Comparison of ENCODE assay signal across 8 mouse cellular contexts in genomic region chr12:98628260-98628970, GRCm38 (mm10). TPM values are rescaled to one million over a fixed set of nuclear protein-coding genes. Genes with fewer than 3 reads are reported as not detected.
DNase-seq lines count a peak whose midpoint lies in the region; ATAC-seq and TF ChIP-seq lines count a peak whose summit lies in the region.

No protein-coding gene starts in this region.

- TF ChIP-seq POLR2A in cerebellum, adult 2 months (IDR thresholded peaks at IDR 0.05; ENCODE audit: borderline replicate concordance, insufficient read depth, low read length): no peak
- TF ChIP-seq POLR2A in testis, adult 2 months (IDR thresholded peaks at IDR 0.05; ENCODE audit: control insufficient read depth, low read depth, low read length): no peak

- no peaks in the 10 kb centered on the region for H3K27me3 ChIP-seq in cerebellum, adult 2 months (ENCODE audit: control insufficient read depth, insufficient read depth, low read length)
- no peaks in the 10 kb centered on the region for H3K27me3 ChIP-seq in testis, adult 2 months (ENCODE audit: control insufficient read depth, insufficient read depth, low read length)
- no peaks in the 10 kb centered on the region for H3K27me3 ChIP-seq in intestine, embryonic 16.5 days (replicated peaks; ENCODE audit: control insufficient read depth, insufficient read depth, low read length)
- H3K27me3 ChIP-seq in midbrain, postnatal 0 days (ENCODE audit: insufficient read depth, low read length): no peaks in the 10 kb centered on the region

- DNase-seq in cerebellum, adult 2 months: peak in 1 of 2 experiments; percentile 28
- no peak for DNase-seq in cerebellum, postnatal 25 days
- no peak for DNase-seq in testis, postnatal 10 days (ENCODE audit: low spot score)
- DNase-seq in midbrain, postnatal 0 days (ENCODE audit: low spot score): peak; percentile 9
- DNase-seq in embryo, embryonic 11 days: no peak
- DNase-seq in urinary bladder, postnatal 25 days (ENCODE audit: low spot score): no peak

- H3K36me3 ChIP-seq in testis, adult 2 months (ENCODE audit: control insufficient read depth, insufficient read depth, low read length): no peaks in the 10 kb centered on the region; the same call in 1 of the 2 replicates
- H3K36me3 ChIP-seq in intestine, embryonic 16.5 days (ENCODE audit: control insufficient read depth, insufficient read depth, low read length): no peaks in the 10 kb centered on the region
- H3K36me3 ChIP-seq in midbrain, postnatal 0 days (ENCODE audit: insufficient read depth, low read length): peaks cover 11% of the 10 kb centered on the region; the same call in 1 of the 2 replicates

- H3K9ac ChIP-seq in intestine, embryonic 16.5 days (ENCODE audit: low read depth, low read length): peak overlapping the region; percentile 78
- peak overlapping the region; percentile 86 for H3K9ac ChIP-seq in midbrain, postnatal 0 days (replicated peaks; ENCODE audit: low read length, poor library complexity, severe bottlenecking)

- H3K4me3 ChIP-seq in cerebellum, adult 2 months (replicated peaks; ENCODE audit: insufficient read depth, low read depth, low read length): peak overlapping the region; percentile 99
- peak overlapping the region; percentile 99 for H3K4me3 ChIP-seq in testis, adult 2 months (ENCODE audit: control insufficient read depth, low read depth, low read length)
- peak overlapping the region; percentile 87 for H3K4me3 ChIP-seq in intestine, embryonic 16.5 days (ENCODE audit: low read length)
- peak overlapping the region; percentile 88 for H3K4me3 ChIP-seq in midbrain, postnatal 0 days (ENCODE audit: low read depth, low read length)

- H3K9me3 ChIP-seq in intestine, embryonic 16.5 days (ENCODE audit: control insufficient read depth, low read length): no peaks in the 10 kb centered on the region
- no peaks in the 10 kb centered on the region for H3K9me3 ChIP-seq in midbrain, postnatal 0 days (ENCODE audit: low read length)

- 0 out of 2 replicates have a peak, but pooled peaks cover 3% of the 10 kb centered on the region for H3K4me1 ChIP-seq in cerebellum, adult 2 months (ENCODE audit: control insufficient read depth, insufficient read depth, low read length)
- no peaks in the 10 kb centered on the region for H3K4me1 ChIP-seq in testis, adult 2 months (ENCODE audit: control insufficient read depth, insufficient read depth, low read length)
- H3K4me1 ChIP-seq in intestine, embryonic 16.5 days (ENCODE audit: control insufficient read depth, insufficient read depth, low read length): peaks cover 2% of the 10 kb centered on the region; the same call in 1 of the 2 replicates
- no peaks in the 10 kb centered on the region for H3K4me1 ChIP-seq in midbrain, postnatal 0 days (ENCODE audit: insufficient read depth, low read length)

- peak; percentile 91 for ATAC-seq in intestine, embryonic 16.5 days
- ATAC-seq in midbrain, postnatal 0 days (ENCODE audit: low FRiP score): peak; percentile 82

- 2% methylated on average over 16 of the region's 16 CpGs for WGBS in cerebellum, adult 2 months
- 2% methylated on average over 16 of the region's 16 CpGs for WGBS in intestine, embryonic 16.5 days
- WGBS in midbrain, postnatal 0 days: 1% methylated on average over 16 of the region's 16 CpGs

- no peak for TF ChIP-seq CTCF in cerebellum, adult 2 months (IDR thresholded peaks at IDR 0.05; ENCODE audit: borderline replicate concordance, insufficient read depth, low read depth, low read length)
- TF ChIP-seq CTCF in testis, adult 2 months (IDR thresholded peaks at IDR 0.05; ENCODE audit: control insufficient read depth, insufficient read depth, insufficient replicate concordance, low read depth, low read length): no peak
- TF ChIP-seq CTCF in midbrain, postnatal 0 days (IDR thresholded peaks at IDR 0.05): no peak

- H3K4me2 ChIP-seq in intestine, embryonic 16.5 days (ENCODE audit: low read depth, low read length): peak overlapping the region; percentile 59
- H3K4me2 ChIP-seq in midbrain, postnatal 0 days (ENCODE audit: low read depth, low read length, poor library complexity, severe bottlenecking): peak overlapping the region; percentile 62

- peak overlapping the region; percentile 30 for H3K27ac ChIP-seq in cerebellum, adult 2 months (ENCODE audit: insufficient read depth, low read length)
- H3K27ac ChIP-seq in testis, adult 2 months (ENCODE audit: control insufficient read depth, insufficient read depth, low read depth, low read length): peak overlapping the region; percentile 93
- H3K27ac ChIP-seq in intestine, embryonic 16.5 days (ENCODE audit: low read length): no peak overlapping the region
- H3K27ac ChIP-seq in midbrain, postnatal 0 days (ENCODE audit: low read depth, low read length): peak overlapping the region; percentile 69

RNA-seq across cellular contexts. Expression of gene Spata7, which starts 0.5 kb away (rescaled TPM):
- 24.2 and 26.9 TPM in 2 replicates for polyA plus RNA-seq in cerebellum, adult 2 months (2012; rRNA removed)
- 214 and 215 TPM in 2 replicates for polyA plus RNA-seq in testis, adult 2 months (2012; rRNA removed)
- polyA plus RNA-seq in intestine, embryonic 16.5 days (2015; fragmentation: Nextera tagmentation; extraction: Ambion mirVana): 7.5 and 8.6 TPM in 2 replicates
- total RNA-seq in midbrain, postnatal 0 days (2014; rRNA removed): 29.2 and 41.6 TPM in 2 replicates
- 34.2 and 38.2 TPM in 2 replicates for polyA plus RNA-seq in midbrain, postnatal 0 days (2015; fragmentation: Nextera tagmentation; extraction: Ambion mirVana)

RNA-seq across cellular contexts. Expression of gene Kcnk10, which starts 50.3 kb away (rescaled TPM):
- polyA plus RNA-seq in cerebellum, adult 2 months (2012; rRNA removed): 24.0 and 25.2 TPM in 2 replicates
- polyA plus RNA-seq in testis, adult 2 months (2012; rRNA removed): 0.14 and 1.5 TPM in 2 replicates
- 1.1 TPM in 2 replicates for polyA plus RNA-seq in intestine, embryonic 16.5 days (2015; fragmentation: Nextera tagmentation; extraction: Ambion mirVana)
- 56.6 and 62.6 TPM in 2 replicates for total RNA-seq in midbrain, postnatal 0 days (2014; rRNA removed)
- 33.0 and 37.4 TPM in 2 replicates for polyA plus RNA-seq in midbrain, postnatal 0 days (2015; fragmentation: Nextera tagmentation; extraction: Ambion mirVana)

Comparison
In these comparisons a context has a peak if more than half of its experiments do, and no peak if none do; other contexts are left out.
1. RNA of gene Kcnk10, which starts 50.3 kb away (polyA plus RNA-seq): 33.0 to 37.4 TPM in midbrain, postnatal 0 days and 24.0 to 25.2 TPM in cerebellum, adult 2 months; 0.14 to 1.5 TPM in testis, adult 2 months and 1.1 TPM in intestine, embryonic 16.5 days; every median in the first group is over 10 times any median in the second.
2. Peak in every context shown above with its lines, with median percentiles within 50 percentile points of each other: H3K4me3 ChIP-seq.